Mouse (Mus musculus) hindbrain, embryonic 15.5 days (tissue): ENCODE results near the gene Slc6a11. TPM values are rescaled to one million over a fixed set of nuclear protein-coding genes. Genes with fewer than 3 reads are reported as not detected.

Experiments
- ATAC-seq: fragments of 200-750 bp; cut with Nextera tagmentation; 2 replicates; pipeline ENCODE4 v1.8.0; 2017; ENCODE audit warnings: low read depth, moderate number of reproducible peaks, moderate TSS enrichment; ENCODE audit not compliant: low FRiP score
- H3K27ac ChIP-seq: fragments of 300-500 bp; sonication (generic); replicated peaks from 2 replicates; pipeline ENCODE4 v1.5.1; 2015; ENCODE audit warnings: mild to moderate bottlenecking, inconsistent platforms
- H3K27me3 ChIP-seq: fragments of 300-500 bp; sonication (generic); 2 replicates; pipeline ENCODE4 v1.6.1; 2015; ENCODE audit warnings: control low read depth, inconsistent platforms
- H3K36me3 ChIP-seq: fragments of 300-500 bp; sonication (generic); 2 replicates; pipeline ENCODE4 v1.6.1; 2015; ENCODE audit warnings: control low read depth, inconsistent platforms
- H3K4me1 ChIP-seq: fragments of 300-500 bp; sonication (generic); replicated peaks from 2 replicates; pipeline ENCODE4 v1.6.1; 2015; ENCODE audit warnings: control low read depth, inconsistent platforms
- H3K4me2 ChIP-seq: fragments of 300-500 bp; sonication (generic); 2 replicates; pipeline ENCODE4 v1.6.1; 2015; ENCODE audit warnings: moderate library complexity, mild to moderate bottlenecking, inconsistent platforms
- H3K4me3 ChIP-seq: fragments of 300-500 bp; sonication (generic); 2 replicates; pipeline ENCODE4 v1.5.1; 2015; ENCODE audit warnings: mild to moderate bottlenecking, inconsistent platforms
- H3K9ac ChIP-seq: fragments of 300-500 bp; sonication (generic); 2 replicates; pipeline ENCODE4 v1.6.1; 2015; ENCODE audit warnings: inconsistent platforms
- H3K9me3 ChIP-seq: fragments of 300-500 bp; sonication (generic); 2 replicates; pipeline ENCODE4 v1.6.1; 2016; ENCODE audit warnings: control low read depth, inconsistent platforms
- WGBS: fragments of 180-500 bp; shearing (Covaris S2); methylation state at CpG from one replicate; pipeline ENCODE4 v1.1.7; 2015; 5-methylcytosine and 5-hydroxymethylcytosine counted together
- polyA plus RNA-seq: library from polyadenylated mRNA; unstranded; fragments of >200 nt; fragmentation: Nextera tagmentation; extraction: Ambion mirVana; gene quantifications from 2 replicates; pipeline ENCODE4 v1.2.1, GENCODE M21; 2015

Gene Slc6a11
- polyA plus RNA-seq, 1 experiment from 2014 or later = 80.6 TPM

- H3K4me1 ChIP-seq = peaks cover 97% of the 10 kb centered on the region
- H3K36me3 ChIP-seq = no peaks in the 10 kb centered on the region
- H3K27me3 ChIP-seq = no peaks in the 10 kb centered on the region
- H3K4me3 ChIP-seq = no peak overlapping the region
- no peak for ATAC-seq
- H3K9ac ChIP-seq = no peak overlapping the region
- 33% methylated on average over 5 of the region's 5 CpGs for WGBS
- no peaks in the 10 kb centered on the region for H3K9me3 ChIP-seq
- peak overlapping the region; percentile 87 for H3K27ac ChIP-seq
- H3K4me2 ChIP-seq = peak overlapping the region; percentile 42
Observed at GRCm38 (mm10) chr6:114291396-114291795, 160.4 kb downstream of the Slc6a11 start.

DNA sequence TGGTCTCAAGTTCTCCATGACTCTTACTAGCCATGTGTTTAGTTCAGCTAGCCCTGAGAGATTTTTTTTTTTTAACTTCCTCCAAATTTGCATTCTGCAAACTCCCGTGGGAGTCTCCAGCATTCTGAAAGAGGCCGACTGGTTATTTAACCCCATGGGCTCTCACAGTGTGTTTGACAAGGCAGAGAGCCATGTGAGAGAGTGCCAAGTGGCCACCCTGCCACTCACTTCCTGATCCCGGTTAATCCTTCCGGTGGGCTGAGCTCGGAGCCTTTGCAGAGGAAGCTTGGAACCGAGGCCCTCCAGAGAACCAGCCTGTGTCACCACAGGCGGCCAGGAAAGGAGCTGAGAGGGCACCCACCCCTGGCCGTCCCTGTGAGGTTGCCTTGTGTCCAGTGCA, 162.5 kb downstream of the Slc6a11 start:
- H3K4me2 ChIP-seq = 0 out of 2 replicates have a peak overlapping the region, but pooled peaks have one; percentile 18
- no peaks in the 10 kb centered on the region for H3K9me3 ChIP-seq
- H3K9ac ChIP-seq = no peak overlapping the region
- no peak for ATAC-seq
- no peaks in the 10 kb centered on the region for H3K27me3 ChIP-seq
- H3K4me1 ChIP-seq = peaks cover 99% of the 10 kb centered on the region
- H3K36me3 ChIP-seq = no peaks in the 10 kb centered on the region
- no peak overlapping the region for H3K4me3 ChIP-seq
- 25% methylated on average over 8 of the region's 8 CpGs for WGBS
- H3K27ac ChIP-seq = peak overlapping the region; percentile 45

DNA sequence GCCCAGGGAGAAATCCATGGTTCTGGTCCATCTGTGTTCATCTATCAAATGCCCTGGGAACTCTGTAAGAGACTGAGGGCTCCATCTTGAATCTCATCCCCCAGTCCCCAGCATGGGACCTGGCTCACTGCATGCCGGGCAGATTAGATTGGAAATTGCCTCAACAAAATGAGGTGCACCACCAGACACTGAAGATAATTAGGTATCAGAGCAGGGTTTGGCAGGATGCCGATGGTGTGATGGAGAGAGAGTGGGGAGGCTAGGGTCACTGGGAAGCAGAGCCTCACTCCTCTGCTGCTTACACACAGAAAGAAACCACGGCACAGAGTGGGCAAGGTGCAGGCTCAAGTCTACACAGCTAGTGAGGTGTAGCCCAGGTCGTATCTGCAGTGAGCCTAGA, 164.0 kb downstream of the Slc6a11 start:
- 61% methylated on average over 4 of the region's 4 CpGs for WGBS
- H3K36me3 ChIP-seq = no peaks in the 10 kb centered on the region
- no peak overlapping the region for H3K4me3 ChIP-seq
- no peak for ATAC-seq
- H3K27ac ChIP-seq = 0 out of 2 replicates have a peak overlapping the region, but pooled peaks have one; percentile 45
- H3K9ac ChIP-seq = no peak overlapping the region
- peaks cover 86% of the 10 kb centered on the region for H3K4me1 ChIP-seq
- no peaks in the 10 kb centered on the region for H3K9me3 ChIP-seq
- H3K4me2 ChIP-seq = no peak overlapping the region
- no peaks in the 10 kb centered on the region for H3K27me3 ChIP-seq

DNA sequence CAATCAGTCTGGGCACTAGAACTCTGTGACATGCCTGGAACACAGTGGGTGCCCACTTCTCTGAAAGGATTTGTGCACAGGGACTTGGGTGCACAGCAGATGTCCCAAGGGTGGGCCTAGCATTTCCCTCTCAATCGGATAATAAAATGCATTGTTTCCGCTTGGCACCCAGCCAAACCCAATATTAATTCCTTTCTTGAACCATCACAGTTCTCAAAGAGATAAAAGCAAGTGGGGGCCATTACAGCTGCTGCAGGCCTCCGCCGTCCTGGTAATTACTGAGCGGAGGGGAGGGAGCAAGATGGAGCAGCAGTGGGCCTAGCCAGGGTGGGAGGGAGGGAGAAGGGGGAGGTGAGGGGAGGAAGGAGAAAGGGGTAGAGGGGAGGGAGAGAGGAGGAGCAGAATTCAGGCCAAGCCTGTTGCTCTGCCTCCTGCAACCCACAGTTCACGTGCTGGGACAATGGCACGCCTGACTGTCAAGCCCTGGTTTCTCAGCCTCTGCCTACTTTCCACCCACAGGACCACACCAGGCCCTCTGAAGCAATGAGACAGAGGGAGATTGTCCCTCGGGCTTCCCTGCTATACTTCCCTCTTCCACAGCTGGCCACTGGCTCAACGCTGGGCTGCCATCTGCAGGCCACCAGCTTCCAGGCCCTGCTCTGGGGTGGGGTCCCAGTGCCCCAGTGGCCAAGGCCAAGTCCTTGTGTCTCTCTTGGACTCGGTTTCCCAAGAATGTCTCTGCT, 166.4 kb downstream of the Slc6a11 start:
- 16% methylated on average over 10 of the region's 10 CpGs for WGBS
- Histone ChIP-seq H3K4me1 (peaks cover 66% of the 10 kb centered on the region), H3K9me3 (no peaks in the 10 kb centered on the region), H3K36me3 (0 out of 2 replicates have a peak, but pooled peaks cover 3% of the 10 kb centered on the region), H3K27me3 (no peaks in the 10 kb centered on the region), H3K9ac (no peak overlapping the region), H3K4me2 (no peak overlapping the region), H3K27ac (peak overlapping the region; percentile 74), H3K4me3 (no peak overlapping the region)
- ATAC-seq = peak; percentile 75

Other genes with a start within 250 kb of the Slc6a11 start
- gene Atp2b2, start 88.6 kb upstream of the Slc6a11 start, polyA plus RNA-seq = 33.9 and 34.2 TPM in 2 replicates
- 130 and 150 TPM in 2 replicates for gene Slc6a1, start 151.4 kb downstream of the Slc6a11 start, polyA plus RNA-seq